Mouse (Mus musculus) intestine, postnatal 0 days (tissue): ENCODE data around the gene Ypel2. TPM values are rescaled to one million over a fixed set of nuclear protein-coding genes. Genes with fewer than 3 reads are reported as not detected.

Experiments used
- ATAC-seq: fragments of 200-750 bp; cut with Nextera tagmentation; 2 replicates; pipeline ENCODE4 v1.8.0; 2017; ENCODE audit warnings: mild to moderate bottlenecking, moderate TSS enrichment, moderate library complexity
- H3K27ac ChIP-seq: fragments of 300-500 bp; sonication (generic); 2 replicates; pipeline ENCODE4 v1.5.1; 2014; ENCODE audit warnings: mild to moderate bottlenecking, low read depth, low read length, moderate library complexity
- H3K27me3 ChIP-seq: fragments of 300-500 bp; sonication (generic); replicated peaks from 2 replicates; pipeline ENCODE4 v1.6.1; 2014; ENCODE audit warnings: low read length, mixed read lengths; ENCODE audit not compliant: control insufficient read depth, insufficient read depth
- H3K36me3 ChIP-seq: fragments of 300-500 bp; sonication (generic); 2 replicates; pipeline ENCODE4 v1.6.1; 2014; ENCODE audit warnings: mild to moderate bottlenecking, moderate library complexity; ENCODE audit not compliant: control insufficient read depth, insufficient read depth
- H3K4me1 ChIP-seq: fragments of 300-500 bp; sonication (generic); replicated peaks from 2 replicates; pipeline ENCODE4 v1.6.1; 2014; ENCODE audit warnings: antibody characterized with exemption, low read length, mixed read lengths; ENCODE audit not compliant: control insufficient read depth, insufficient read depth
- H3K4me2 ChIP-seq: fragments of 300-500 bp; sonication (generic); replicated peaks from 2 replicates; pipeline ENCODE4 v1.6.1; 2014; ENCODE audit warnings: low read depth, mild to moderate bottlenecking, moderate library complexity
- H3K4me3 ChIP-seq: fragments of 300-500 bp; sonication (generic); 2 replicates; pipeline ENCODE4 v1.5.1; 2014; ENCODE audit warnings: low read depth, low read length
- H3K9ac ChIP-seq: fragments of 300-500 bp; sonication (generic); 2 replicates; pipeline ENCODE4 v1.6.1; 2014; ENCODE audit warnings: mild to moderate bottlenecking, low read depth, low read length
- H3K9me3 ChIP-seq: fragments of 300-500 bp; sonication (generic); 2 replicates; pipeline ENCODE4 v1.6.1; 2016; ENCODE audit warnings: mixed run types; ENCODE audit not compliant: control insufficient read depth
- CTCF ChIP-seq: sonication (generic); IDR thresholded peaks from 2 replicates; pipeline ENCODE4 v1.5.1; 2016; ENCODE audit warnings: low read depth, mild to moderate bottlenecking, control low read depth, antibody characterized with exemption, moderate library complexity
- WGBS: fragments of 180-500 bp; shearing (Covaris S2); extraction: QIAGEN DNeasy Blood & Tissue Kit; methylation state at CpG from one replicate; pipeline ENCODE4 v1.1.7; 2014; 5-methylcytosine and 5-hydroxymethylcytosine counted together
- polyA plus RNA-seq: library from polyadenylated mRNA; unstranded; fragments of >200 nt; fragmentation: Nextera tagmentation; extraction: Ambion mirVana; gene quantifications from 2 replicates; pipeline ENCODE4 v1.2.1, GENCODE M21; 2015

Gene Ypel2
- polyA plus RNA-seq, 1 experiment from 2014 or later = 4.6 TPM

- no peak overlapping the region for H3K4me3 ChIP-seq
- no peak for ATAC-seq
- H3K4me2 ChIP-seq = no peak overlapping the region
- H3K9me3 ChIP-seq = no peaks in the 10 kb centered on the region
- no peak overlapping the region for H3K9ac ChIP-seq
- no peak overlapping the region for H3K27ac ChIP-seq
- WGBS = 94% methylated on average over 4 of the region's 4 CpGs
- H3K36me3 ChIP-seq = peaks cover 15% of the 10 kb centered on the region
- TF ChIP-seq CTCF = no peak
- no peaks in the 10 kb centered on the region for H3K27me3 ChIP-seq
- no peaks in the 10 kb centered on the region for H3K4me1 ChIP-seq
Observed at GRCm38 (mm10) chr11:86938108-86938507, 55.4 kb downstream of the Ypel2 start.

DNA sequence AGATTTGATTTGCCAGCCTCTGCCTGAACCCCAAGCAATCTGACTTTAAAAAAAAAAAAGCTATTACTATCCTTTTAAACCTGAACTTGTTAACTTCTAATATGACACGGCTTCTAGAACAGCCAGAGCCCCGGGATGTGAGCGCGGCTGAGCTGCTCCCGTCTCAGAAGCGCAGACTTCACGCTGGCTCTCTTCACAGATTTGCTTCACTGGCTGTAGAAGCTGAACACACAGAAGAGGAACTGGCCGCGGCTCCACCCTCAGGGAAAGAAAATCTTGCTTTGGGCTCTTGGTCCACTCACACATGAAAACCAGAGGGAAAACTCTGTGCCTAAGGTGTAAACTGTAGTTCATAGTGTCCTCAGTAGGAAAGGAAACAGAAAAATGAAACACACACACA is 56.6 kb downstream of the Ypel2 start:
- no peak overlapping the region for H3K4me3 ChIP-seq
- no peaks in the 10 kb centered on the region for H3K27me3 ChIP-seq
- no peaks in the 10 kb centered on the region for H3K4me1 ChIP-seq
- no peaks in the 10 kb centered on the region for H3K9me3 ChIP-seq
- no peak for ATAC-seq
- WGBS = 72% methylated on average over 9 of the region's 9 CpGs
- no peak overlapping the region for H3K4me2 ChIP-seq
- H3K36me3 ChIP-seq = peaks cover 12% of the 10 kb centered on the region
- H3K27ac ChIP-seq = no peak overlapping the region
- no peak overlapping the region for H3K9ac ChIP-seq
- TF ChIP-seq CTCF = no peak

- Histone ChIP-seq H3K4me1 (no peaks in the 10 kb centered on the region), H3K36me3 (peaks cover 1% of the 10 kb centered on the region), H3K27ac (peak overlapping the region; percentile 16; the same call in 1 of the 2 replicates), H3K9me3 (no peaks in the 10 kb centered on the region), H3K27me3 (no peaks in the 10 kb centered on the region), H3K9ac (no peak overlapping the region), H3K4me3 (no peak overlapping the region), H3K4me2 (no peak overlapping the region)
- ATAC-seq = no peak
- TF ChIP-seq CTCF = no peak
- 28% methylated on average over 2 of the region's 2 CpGs for WGBS
Observed at GRCm38 (mm10) chr11:86934895-86935294, 58.6 kb downstream of the Ypel2 start.

- Histone ChIP-seq H3K9ac (no peak overlapping the region), H3K36me3 (no peaks in the 10 kb centered on the region), H3K4me2 (no peak overlapping the region), H3K27me3 (no peaks in the 10 kb centered on the region), H3K4me1 (no peaks in the 10 kb centered on the region), H3K9me3 (no peaks in the 10 kb centered on the region), H3K27ac (no peak overlapping the region), H3K4me3 (no peak overlapping the region)
- TF ChIP-seq CTCF = no peak
- WGBS = 54% methylated on average over 2 of the region's 2 CpGs
- ATAC-seq = no peak
Observed at GRCm38 (mm10) chr11:86932201-86932600, 61.3 kb downstream of the Ypel2 start.

GRCm38 (mm10) chr11:86930636-86931180 is 62.8 kb downstream of the Ypel2 start:
- no peak for ATAC-seq
- no peak for TF ChIP-seq CTCF
- H3K9ac ChIP-seq = no peak overlapping the region
- 75% methylated on average over 10 of the region's 10 CpGs for WGBS
- no peaks in the 10 kb centered on the region for H3K36me3 ChIP-seq
- H3K27ac ChIP-seq = no peak overlapping the region
- H3K9me3 ChIP-seq = no peaks in the 10 kb centered on the region
- no peaks in the 10 kb centered on the region for H3K27me3 ChIP-seq
- no peak overlapping the region for H3K4me3 ChIP-seq
- no peaks in the 10 kb centered on the region for H3K4me1 ChIP-seq
- H3K4me2 ChIP-seq = no peak overlapping the region

- Histone ChIP-seq H3K9me3 (no peaks in the 10 kb centered on the region), H3K9ac (no peak overlapping the region), H3K27me3 (no peaks in the 10 kb centered on the region), H3K4me2 (no peak overlapping the region), H3K36me3 (no peaks in the 10 kb centered on the region), H3K4me1 (no peaks in the 10 kb centered on the region), H3K27ac (no peak overlapping the region), H3K4me3 (no peak overlapping the region)
- no peak for ATAC-seq
- no peak for TF ChIP-seq CTCF
Observed at GRCm38 (mm10) chr11:86929985-86930384, 63.5 kb downstream of the Ypel2 start.

DNA sequence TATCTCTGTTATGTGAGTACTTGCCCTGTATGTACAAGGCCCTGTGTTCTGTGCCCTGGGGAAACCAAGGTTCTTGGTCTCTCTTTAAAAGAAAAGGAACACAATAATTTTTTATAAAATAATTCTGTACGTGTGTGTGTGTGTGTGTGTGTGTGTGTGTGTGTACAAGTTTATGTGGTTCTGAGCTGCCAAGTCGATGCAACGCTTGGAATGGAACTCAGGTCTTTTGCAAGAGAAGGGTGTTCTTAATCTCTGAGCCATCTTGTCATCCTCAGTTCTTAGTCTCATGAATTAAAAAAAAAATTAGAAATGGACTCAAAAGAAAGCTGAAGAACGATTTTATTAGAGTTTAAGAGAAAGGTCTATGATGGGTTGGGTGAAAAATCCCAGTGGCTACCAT is 64.0 kb downstream of the Ypel2 start:
- ATAC-seq = no peak
- TF ChIP-seq CTCF = no peak

More for the DNA sequence above, 64.0 kb downstream of the Ypel2 start:
- H3K36me3 ChIP-seq = no peaks in the 10 kb centered on the region
- H3K4me3 ChIP-seq = no peak overlapping the region
- no peaks in the 10 kb centered on the region for H3K9me3 ChIP-seq
- 76% methylated on average over 4 of the region's 4 CpGs for WGBS
- peaks cover 2% of the 10 kb centered on the region for H3K4me1 ChIP-seq
- no peak overlapping the region; the same call in 1 of the 2 replicates for H3K9ac ChIP-seq
- no peak overlapping the region for H3K27ac ChIP-seq
- no peak overlapping the region for H3K4me2 ChIP-seq
- H3K27me3 ChIP-seq = no peaks in the 10 kb centered on the region
